Mouse (Mus musculus): ENCODE measurements around the gene Tomm40. TPM values are rescaled to one million over a fixed set of nuclear protein-coding genes. Genes with fewer than 3 reads are reported as not detected.
A peak's percentile ranks its signal among the peaks of the same experiment; 100 is the strongest.

The Tomm40 gene
- polyA plus RNA-seq (2015; fragmentation: Nextera tagmentation; extraction: Ambion mirVana): 155 and 171 TPM in 2 replicates

DNA sequence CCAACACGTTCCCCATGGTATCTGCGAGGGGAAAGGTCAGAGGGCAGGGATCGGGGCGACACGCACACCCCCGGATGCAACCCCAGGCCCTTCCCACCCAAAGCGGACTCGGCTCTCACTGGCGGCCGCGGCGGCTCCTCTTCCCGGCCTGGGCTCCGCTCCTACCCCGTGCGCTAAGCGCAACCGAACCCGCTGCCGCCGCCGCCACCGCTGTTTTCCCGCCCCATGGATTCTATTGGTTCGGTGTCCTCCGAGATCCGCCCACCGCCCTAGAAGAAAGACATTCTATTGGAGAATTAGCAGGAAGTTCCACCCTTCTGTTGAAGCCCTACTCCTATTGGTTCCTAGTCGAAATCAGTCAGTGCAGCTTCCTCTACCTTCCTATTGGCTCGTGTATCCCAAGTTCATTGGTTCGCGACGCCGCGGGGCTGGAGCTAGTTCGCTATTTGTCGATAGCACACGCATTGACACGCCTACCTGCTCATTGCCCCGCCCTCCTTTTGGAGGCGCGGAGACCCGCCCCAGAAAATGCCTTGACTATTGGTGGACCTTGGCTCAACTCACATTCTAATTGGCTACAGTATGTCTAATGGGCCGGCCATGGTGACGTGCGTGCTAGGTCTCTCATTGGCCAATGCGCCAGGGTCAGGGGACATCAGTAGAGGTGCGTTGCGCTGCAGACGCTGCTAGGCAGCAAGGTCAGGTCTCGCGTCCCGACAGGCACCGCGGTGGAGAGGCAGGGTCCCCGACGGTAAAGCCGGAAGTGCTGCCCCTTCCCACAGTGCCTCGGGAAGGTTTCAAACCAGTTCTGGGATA, at the start of gene Tomm40:
Gene Tomm40, minus strand, starts transcription at position 200 of the 816 bp plus-strand sequence.
- ATAC-seq (ENCODE audit: low FRiP score): peak; percentile 97
- Histone ChIP-seq H3K36me3 (peaks cover 30% of the 10 kb centered on the region), H3K27ac (replicated peaks) (peak within 1 kb of the TSS; percentile 93), H3K4me3 (replicated peaks) (peak within 1 kb of the TSS; percentile 99), H3K27me3 (replicated peaks) (no peaks in the 10 kb centered on the region), H3K4me2 (peak within 1 kb of the TSS; percentile 95), H3K9me3 (replicated peaks) (no peaks in the 10 kb centered on the region), H3K9ac (replicated peaks) (peak within 1 kb of the TSS; percentile 96), H3K4me1 (peaks cover 24% of the 10 kb centered on the region)
- WGBS: under 1% methylated on average over 57 of the region's 59 CpGs

DNA sequence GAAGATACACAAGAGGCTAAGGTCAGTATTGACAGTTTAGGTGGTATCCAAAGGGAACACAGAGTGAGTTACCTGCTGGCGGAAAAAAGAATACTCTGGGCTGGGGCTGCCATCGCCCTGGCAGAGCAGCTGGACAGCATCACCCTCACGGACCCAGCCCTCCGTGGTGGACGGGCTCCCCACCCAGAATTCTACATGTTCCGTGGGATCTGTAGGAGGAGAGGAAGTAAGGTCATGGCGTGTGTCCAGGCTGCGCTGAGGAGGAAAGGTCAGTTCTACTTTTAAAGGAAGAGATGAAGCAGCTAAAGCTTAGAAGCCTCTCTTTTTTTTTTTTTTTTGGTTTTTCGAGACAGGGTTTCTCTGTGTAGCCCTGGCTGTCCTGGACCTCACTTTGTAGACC, 49.3 kb upstream of the Tomm40 start:
- H3K4me1 ChIP-seq: peaks cover 8% of the 10 kb centered on the region
- no peak overlapping the region for H3K4me3 ChIP-seq (replicated peaks)
- H3K9me3 ChIP-seq (replicated peaks): no peaks in the 10 kb centered on the region
- no peak overlapping the region for H3K4me2 ChIP-seq
- no peaks in the 10 kb centered on the region for H3K36me3 ChIP-seq
- H3K9ac ChIP-seq (replicated peaks): no peak overlapping the region
- WGBS: 93% methylated on average over 8 of the region's 9 CpGs
- ATAC-seq (ENCODE audit: low FRiP score): no peak
- no peak overlapping the region for H3K27ac ChIP-seq (replicated peaks)
- H3K27me3 ChIP-seq (replicated peaks): peaks cover 16% of the 10 kb centered on the region

DNA sequence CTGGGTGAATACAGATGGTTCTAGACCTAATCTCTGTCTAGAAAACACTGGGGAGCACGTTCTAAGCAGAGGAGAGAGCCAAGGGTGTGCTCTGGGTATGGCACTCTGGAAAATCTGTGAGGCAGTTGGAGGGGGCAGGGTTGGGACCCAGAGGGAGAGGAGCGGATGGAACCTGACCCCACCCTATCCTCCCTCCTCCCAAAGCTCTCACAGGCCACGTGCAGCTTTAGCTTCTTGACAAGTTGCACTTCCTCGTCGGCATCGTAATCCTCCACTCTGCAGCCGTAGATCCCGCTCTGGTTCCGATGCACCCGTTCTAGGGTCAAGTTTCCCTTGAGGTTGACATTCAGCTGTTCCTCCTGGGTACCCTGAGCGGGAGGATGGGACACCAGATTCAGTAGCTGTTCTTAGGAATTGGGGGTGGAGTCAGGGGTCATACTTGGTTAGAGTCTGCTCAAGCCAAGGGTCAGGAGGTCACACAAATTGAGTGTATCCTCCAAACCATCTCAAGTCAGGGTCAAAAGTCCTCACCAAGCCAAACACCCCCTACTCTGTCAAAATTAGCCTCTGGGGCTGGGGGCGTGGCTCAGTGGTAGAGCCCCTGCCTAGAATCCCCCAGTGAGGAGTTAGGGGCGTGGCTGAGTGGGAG, 48.7 kb upstream of the Tomm40 start:
- WGBS: 86% methylated on average over 13 of the region's 13 CpGs
- Histone ChIP-seq H3K9ac (replicated peaks) (no peak overlapping the region), H3K27ac (replicated peaks) (no peak overlapping the region), H3K36me3 (no peaks in the 10 kb centered on the region), H3K4me2 (no peak overlapping the region), H3K4me1 (peaks cover 2% of the 10 kb centered on the region), H3K9me3 (replicated peaks) (no peaks in the 10 kb centered on the region), H3K27me3 (replicated peaks) (peaks cover 10% of the 10 kb centered on the region), H3K4me3 (replicated peaks) (no peak overlapping the region)
- no peak for ATAC-seq (ENCODE audit: low FRiP score)

DNA sequence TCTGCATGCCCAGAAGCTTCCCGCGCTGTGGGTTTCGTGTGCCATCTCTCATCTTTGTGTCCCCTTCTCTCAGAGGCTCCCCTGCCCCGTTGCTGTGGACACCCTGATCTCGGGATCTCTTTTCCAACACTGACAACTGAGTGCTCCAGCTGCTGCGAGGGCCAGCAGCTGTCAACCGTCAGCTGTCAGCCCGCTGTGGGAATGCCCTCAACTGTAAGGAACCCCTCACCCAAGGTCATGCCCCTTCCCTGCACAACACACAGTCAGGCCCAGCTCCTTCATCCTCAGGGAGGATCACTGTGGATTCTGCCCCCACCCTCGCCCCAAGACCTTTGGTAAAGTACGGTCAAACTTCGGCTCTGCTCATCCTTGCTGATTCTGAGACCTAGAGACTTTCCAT, 47.0 kb upstream of the Tomm40 start:
- H3K4me3 ChIP-seq (replicated peaks): no peak overlapping the region
- WGBS: 93% methylated on average over 11 of the region's 11 CpGs
- no peak for ATAC-seq (ENCODE audit: low FRiP score)

DNA sequence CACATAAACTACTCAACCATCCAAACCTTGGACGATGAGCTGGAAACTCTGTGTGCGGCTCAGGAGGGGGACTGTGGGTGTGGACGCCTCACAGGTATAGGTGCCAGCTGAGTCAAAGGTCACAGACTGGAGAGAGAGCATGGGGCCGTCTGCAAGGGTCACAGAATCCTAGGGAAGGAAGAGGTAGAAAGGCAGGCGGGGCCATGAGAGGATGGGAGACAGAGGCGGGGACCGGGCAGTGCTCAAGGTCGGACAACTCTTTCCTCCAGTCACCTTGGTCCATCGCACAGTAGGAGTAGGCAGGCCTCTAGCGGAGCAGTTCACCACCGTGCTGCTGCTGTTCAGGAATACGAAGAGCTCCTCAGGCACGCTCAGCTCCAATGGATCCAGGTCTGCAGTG, 44.8 kb upstream of the Tomm40 start:
- Histone ChIP-seq H3K4me2 (no peak overlapping the region), H3K4me1 (no peaks in the 10 kb centered on the region), H3K4me3 (replicated peaks) (no peak overlapping the region), H3K9ac (replicated peaks) (no peak overlapping the region), H3K27me3 (replicated peaks) (no peaks in the 10 kb centered on the region), H3K9me3 (replicated peaks) (no peaks in the 10 kb centered on the region), H3K36me3 (no peaks in the 10 kb centered on the region), H3K27ac (replicated peaks) (no peak overlapping the region)
- no peak for ATAC-seq (ENCODE audit: low FRiP score)
- WGBS: 96% methylated on average over 13 of the region's 13 CpGs

More for the DNA sequence above, 47.0 kb upstream of the Tomm40 start:
- Histone ChIP-seq H3K27ac (replicated peaks) (no peak overlapping the region), H3K4me1 (no peaks in the 10 kb centered on the region), H3K9me3 (replicated peaks) (no peaks in the 10 kb centered on the region), H3K4me2 (no peak overlapping the region), H3K36me3 (no peaks in the 10 kb centered on the region), H3K27me3 (replicated peaks) (no peaks in the 10 kb centered on the region), H3K9ac (replicated peaks) (no peak overlapping the region)

DNA sequence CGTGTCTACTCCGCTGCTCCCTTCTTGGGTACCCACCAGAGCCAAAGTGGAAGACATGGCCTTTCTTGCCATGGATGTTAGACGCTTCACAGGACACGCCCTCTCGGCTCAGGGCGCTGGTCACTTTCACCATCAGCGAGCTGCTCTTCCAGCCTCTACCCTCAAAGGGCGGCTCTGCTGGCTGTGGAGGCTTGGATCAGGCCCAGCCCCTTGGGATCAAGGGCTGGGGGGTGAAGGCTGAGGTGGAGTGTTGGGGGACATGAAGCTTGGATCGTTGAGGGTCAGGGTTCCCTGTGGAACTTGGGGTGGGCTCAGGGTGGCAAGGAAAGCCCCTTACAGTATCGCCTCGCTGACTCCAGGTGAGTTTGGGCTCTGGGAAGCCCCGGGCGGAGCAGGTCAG, 43.4 kb upstream of the Tomm40 start:
- H3K9ac ChIP-seq (replicated peaks): no peak overlapping the region
- H3K36me3 ChIP-seq: no peaks in the 10 kb centered on the region
- no peak overlapping the region for H3K27ac ChIP-seq (replicated peaks)
- WGBS: 91% methylated on average over 13 of the region's 13 CpGs
- H3K27me3 ChIP-seq (replicated peaks): no peaks in the 10 kb centered on the region
- no peak overlapping the region for H3K4me3 ChIP-seq (replicated peaks)
- no peak for ATAC-seq (ENCODE audit: low FRiP score)
- H3K4me2 ChIP-seq: no peak overlapping the region
- no peaks in the 10 kb centered on the region for H3K4me1 ChIP-seq
- no peaks in the 10 kb centered on the region for H3K9me3 ChIP-seq (replicated peaks)

DNA sequence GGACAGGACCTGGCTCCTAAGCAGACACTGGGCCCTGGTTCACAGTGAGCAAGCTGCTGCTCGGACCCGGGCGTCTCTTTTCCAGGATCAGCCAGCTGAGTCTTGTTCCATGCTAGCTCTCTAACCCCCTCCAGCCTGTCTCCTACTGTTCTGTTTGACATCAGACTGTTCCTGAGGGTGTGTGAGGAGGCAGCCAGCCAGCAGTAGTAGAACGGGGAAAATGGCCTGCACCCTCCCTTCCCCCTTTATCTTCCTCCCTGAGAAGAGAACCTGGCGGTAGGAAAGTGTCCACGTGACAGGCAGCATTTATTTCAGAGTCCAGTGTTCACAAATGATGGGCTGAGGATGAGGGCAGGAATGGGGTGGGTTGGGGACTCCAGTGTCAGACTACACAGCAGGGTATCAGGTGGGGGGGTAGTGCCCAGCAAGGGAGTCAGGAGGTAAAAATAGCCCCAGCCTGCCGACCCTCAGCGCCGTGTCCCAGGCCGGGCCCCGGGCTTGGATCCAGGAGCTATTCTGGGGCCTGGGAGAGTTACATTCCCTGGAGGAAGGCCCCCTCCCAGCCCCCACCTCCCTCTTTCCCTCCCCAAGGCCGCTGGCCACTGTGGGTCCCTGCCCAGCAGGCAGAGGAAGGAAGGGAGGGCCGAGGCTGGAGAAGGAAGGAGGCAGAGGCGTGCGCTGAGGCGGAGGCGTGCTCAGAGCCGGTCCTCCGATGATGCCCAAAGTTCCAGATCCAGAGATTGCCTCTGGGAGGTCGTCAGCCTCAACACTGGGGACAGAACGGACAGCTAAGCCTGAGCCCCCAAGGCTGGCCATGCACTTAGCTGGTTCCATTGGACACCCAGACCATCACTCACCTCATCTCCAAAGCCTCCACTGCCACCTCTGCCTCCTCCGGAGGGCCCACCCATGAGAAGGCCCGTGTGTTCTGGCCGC, 40.9 kb upstream of the Tomm40 start:
- H3K9me3 ChIP-seq (replicated peaks): no peaks in the 10 kb centered on the region
- H3K9ac ChIP-seq (replicated peaks): no peak overlapping the region
- no peaks in the 10 kb centered on the region for H3K4me1 ChIP-seq
- H3K27ac ChIP-seq (replicated peaks): no peak overlapping the region
- no peak for ATAC-seq (ENCODE audit: low FRiP score)
- H3K36me3 ChIP-seq: no peaks in the 10 kb centered on the region
- 74% methylated on average over 23 of the region's 24 CpGs for WGBS
- H3K4me3 ChIP-seq (replicated peaks): no peak overlapping the region
- H3K27me3 ChIP-seq (replicated peaks): no peaks in the 10 kb centered on the region
- H3K4me2 ChIP-seq: no peak overlapping the region

DNA sequence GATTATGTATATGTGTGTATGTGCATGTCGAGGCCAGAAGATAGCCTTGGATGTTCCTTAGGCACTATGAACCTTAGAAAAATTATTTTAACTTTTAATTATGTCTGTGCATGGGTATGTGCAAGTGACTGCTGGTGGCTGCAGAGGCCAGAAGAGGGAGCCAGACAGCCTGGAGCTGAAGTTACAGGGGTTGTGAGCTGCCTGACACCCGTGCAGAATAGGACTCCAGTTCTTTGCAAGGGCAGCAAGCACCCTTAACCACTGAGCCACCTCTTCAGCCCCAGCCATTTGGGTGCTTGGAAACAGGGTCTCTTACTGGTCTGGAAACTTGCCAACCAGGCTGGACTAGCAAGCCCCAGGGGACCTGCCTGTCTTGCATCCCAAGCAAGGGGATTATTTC, 39.8 kb upstream of the Tomm40 start:
- H3K36me3 ChIP-seq: no peaks in the 10 kb centered on the region
- no peak overlapping the region for H3K9ac ChIP-seq (replicated peaks)
- H3K27me3 ChIP-seq (replicated peaks): no peaks in the 10 kb centered on the region
- H3K4me2 ChIP-seq: no peak overlapping the region
- H3K27ac ChIP-seq (replicated peaks): no peak overlapping the region
- H3K4me1 ChIP-seq: peaks cover 8% of the 10 kb centered on the region
- 78% methylated on average over 2 of the region's 2 CpGs for WGBS
- ATAC-seq (ENCODE audit: low FRiP score): no peak
- no peaks in the 10 kb centered on the region for H3K9me3 ChIP-seq (replicated peaks)
- H3K4me3 ChIP-seq (replicated peaks): no peak overlapping the region

DNA sequence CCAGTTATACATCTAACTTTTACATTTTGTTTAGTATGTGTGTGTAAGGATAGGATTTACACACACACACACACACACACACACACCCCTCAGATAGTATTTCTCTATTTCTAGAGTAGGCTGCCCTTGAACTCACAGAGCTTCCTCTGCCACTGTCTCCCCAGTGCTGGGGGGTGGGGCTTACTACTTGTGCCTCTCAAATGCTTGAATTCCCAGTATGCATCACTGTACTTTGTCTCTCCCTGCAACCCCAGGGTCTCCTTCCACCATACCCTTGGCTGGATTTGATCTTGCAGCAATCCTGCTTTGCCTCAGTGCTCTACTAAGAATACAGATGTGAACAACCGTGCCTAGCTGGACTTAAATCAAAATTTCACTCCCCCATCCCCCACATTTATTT, 38.8 kb upstream of the Tomm40 start:
- Histone ChIP-seq H3K27ac (replicated peaks) (no peak overlapping the region), H3K27me3 (replicated peaks) (no peaks in the 10 kb centered on the region), H3K4me1 (peaks cover 8% of the 10 kb centered on the region), H3K4me3 (replicated peaks) (no peak overlapping the region), H3K36me3 (no peaks in the 10 kb centered on the region), H3K9me3 (replicated peaks) (no peaks in the 10 kb centered on the region), H3K9ac (replicated peaks) (no peak overlapping the region), H3K4me2 (no peak overlapping the region)
- WGBS: 91% methylated on average over 1 of the region's 1 CpGs
- no peak for ATAC-seq (ENCODE audit: low FRiP score)

DNA sequence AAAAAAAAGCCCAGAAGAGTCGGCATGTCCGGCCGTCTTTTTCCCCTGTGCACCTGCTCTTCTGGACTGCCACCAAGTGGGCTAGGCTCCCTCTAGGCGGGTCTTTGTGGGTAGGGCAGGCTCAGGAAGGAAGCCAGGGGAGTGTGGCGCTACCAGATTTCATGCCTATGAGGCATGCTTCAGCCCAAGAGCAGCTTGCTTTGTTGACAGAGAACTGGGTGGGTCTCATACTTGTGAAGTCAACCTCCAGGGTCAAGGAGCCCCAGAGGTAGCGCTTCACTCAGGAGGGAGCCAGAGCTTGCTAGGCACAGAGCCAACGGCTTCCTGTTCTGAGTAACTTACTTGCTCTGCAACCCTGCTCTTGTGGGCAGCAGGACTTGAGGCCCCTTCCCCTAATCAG, 38.3 kb upstream of the Tomm40 start:
- H3K9ac ChIP-seq (replicated peaks): no peak overlapping the region
- no peak overlapping the region for H3K4me3 ChIP-seq (replicated peaks)
- no peak overlapping the region for H3K4me2 ChIP-seq
- peaks cover 11% of the 10 kb centered on the region for H3K4me1 ChIP-seq
- 75% methylated on average over 7 of the region's 7 CpGs for WGBS
- H3K36me3 ChIP-seq: no peaks in the 10 kb centered on the region
- no peaks in the 10 kb centered on the region for H3K9me3 ChIP-seq (replicated peaks)
- no peaks in the 10 kb centered on the region for H3K27me3 ChIP-seq (replicated peaks)
- H3K27ac ChIP-seq (replicated peaks): no peak overlapping the region
- no peak for ATAC-seq (ENCODE audit: low FRiP score)

DNA sequence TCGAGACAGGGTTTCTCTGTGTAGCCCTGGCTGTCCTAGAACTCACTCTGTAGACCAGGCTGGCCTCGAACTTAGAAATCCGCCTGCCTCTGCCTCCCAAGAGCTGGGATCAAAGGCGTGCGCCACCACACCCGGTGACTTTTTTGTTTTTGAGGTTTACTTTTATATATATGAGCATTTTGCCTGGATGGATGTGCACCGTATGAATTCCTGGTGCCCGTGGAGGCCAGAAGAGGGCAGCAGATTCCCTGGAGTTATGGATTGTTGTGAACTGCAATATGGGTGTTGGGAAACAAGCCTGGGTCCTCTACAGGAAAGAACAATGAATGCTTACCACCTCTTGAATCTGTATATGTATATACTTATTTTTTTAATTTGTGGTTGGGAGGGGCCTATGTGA, 37.4 kb upstream of the Tomm40 start:
- H3K4me1 ChIP-seq: peaks cover 20% of the 10 kb centered on the region
- WGBS: 70% methylated on average over 8 of the region's 8 CpGs
- ATAC-seq (ENCODE audit: low FRiP score): no peak

More for the DNA sequence above, 37.4 kb upstream of the Tomm40 start:
- H3K27me3 ChIP-seq (replicated peaks): no peaks in the 10 kb centered on the region
- no peak overlapping the region for H3K27ac ChIP-seq (replicated peaks)
- no peak overlapping the region for H3K4me2 ChIP-seq
- H3K9me3 ChIP-seq (replicated peaks): no peaks in the 10 kb centered on the region
- no peak overlapping the region for H3K4me3 ChIP-seq (replicated peaks)
- no peak overlapping the region for H3K9ac ChIP-seq (replicated peaks)
- no peaks in the 10 kb centered on the region for H3K36me3 ChIP-seq
